Mouse (Mus musculus): ENCODE data around the gene Prpmp5. TPM values are rescaled to one million over a fixed set of nuclear protein-coding genes. Genes with fewer than 3 reads are reported as not detected.

Gene Prpmp5
- polyA plus RNA-seq (2017; shearing (Covaris generic)), result not detected

GRCm38 (mm10) chr6:132314657-132315056 lies at the start of gene Prpmp5:
Gene Prpmp5, minus strand, starts transcription at chr6:132314757.

DNA sequence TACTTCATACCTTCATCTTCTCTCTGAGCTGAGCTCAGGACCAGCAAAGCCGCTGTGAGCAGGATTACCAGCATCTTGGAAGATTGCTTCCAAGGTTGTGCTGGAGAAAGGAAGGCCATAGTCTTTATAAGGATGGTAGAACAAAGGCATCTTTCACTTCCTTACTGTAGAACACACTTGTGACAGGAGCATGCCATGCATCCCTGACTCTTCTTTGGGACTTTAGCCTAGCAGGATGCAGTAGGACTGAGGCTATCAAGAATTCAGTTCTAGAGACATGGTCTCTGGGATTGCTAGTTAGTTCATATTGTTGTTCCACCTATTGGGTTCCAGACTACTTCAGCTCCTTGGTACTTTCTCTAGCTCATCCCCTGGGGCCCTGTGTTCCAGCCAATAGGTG lies 49.5 kb upstream of the Prpmp5 start, which contains the start of gene Gm8882:
Gene Gm8882 (minus strand): TSS at position 101 of the 400 bp plus-strand sequence.

Other genes starting within 250 kb of the Prpmp5 start
- not detected for gene Prb1, start 104.2 kb downstream of the Prpmp5 start, polyA plus RNA-seq (2017; shearing (Covaris generic))
- not detected for gene Gm8882, start 49.4 kb upstream of the Prpmp5 start, polyA plus RNA-seq (2017; shearing (Covaris generic))

Data from naive thymus-derived CD4-positive, alpha-beta T cell, adult 5 months (primary cell).